Mouse (Mus musculus): ENCODE data around the gene Hfe2.

DNA sequence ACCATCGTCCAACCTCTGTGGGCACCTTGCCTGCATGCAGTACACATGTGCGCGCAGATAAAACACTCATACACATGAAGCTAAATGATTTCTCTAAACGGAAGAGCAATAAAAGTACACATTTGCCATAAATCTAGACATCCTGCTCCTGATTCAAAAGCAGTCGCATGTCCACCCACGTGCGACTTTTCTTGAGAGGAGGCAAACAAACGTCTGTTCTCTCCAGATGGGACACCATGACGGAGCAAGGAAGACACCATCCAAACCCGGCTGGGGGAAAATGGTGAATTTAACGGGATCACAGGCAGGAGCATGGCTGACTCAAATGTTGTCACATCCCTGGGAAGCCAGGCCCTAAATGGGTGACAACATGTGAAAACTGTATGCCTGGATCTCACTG lies 18.4 kb downstream of the Hfe2 start:
- TF ChIP-seq POLR2A (IDR thresholded peaks at IDR 0.05; ENCODE audit: insufficient read depth, low read depth, low read length) (no peak), CTCF (IDR thresholded peaks at IDR 0.05) (no peak)
